ENCODE assay signal across 9 mouse cellular contexts in the genomic region with DNA sequence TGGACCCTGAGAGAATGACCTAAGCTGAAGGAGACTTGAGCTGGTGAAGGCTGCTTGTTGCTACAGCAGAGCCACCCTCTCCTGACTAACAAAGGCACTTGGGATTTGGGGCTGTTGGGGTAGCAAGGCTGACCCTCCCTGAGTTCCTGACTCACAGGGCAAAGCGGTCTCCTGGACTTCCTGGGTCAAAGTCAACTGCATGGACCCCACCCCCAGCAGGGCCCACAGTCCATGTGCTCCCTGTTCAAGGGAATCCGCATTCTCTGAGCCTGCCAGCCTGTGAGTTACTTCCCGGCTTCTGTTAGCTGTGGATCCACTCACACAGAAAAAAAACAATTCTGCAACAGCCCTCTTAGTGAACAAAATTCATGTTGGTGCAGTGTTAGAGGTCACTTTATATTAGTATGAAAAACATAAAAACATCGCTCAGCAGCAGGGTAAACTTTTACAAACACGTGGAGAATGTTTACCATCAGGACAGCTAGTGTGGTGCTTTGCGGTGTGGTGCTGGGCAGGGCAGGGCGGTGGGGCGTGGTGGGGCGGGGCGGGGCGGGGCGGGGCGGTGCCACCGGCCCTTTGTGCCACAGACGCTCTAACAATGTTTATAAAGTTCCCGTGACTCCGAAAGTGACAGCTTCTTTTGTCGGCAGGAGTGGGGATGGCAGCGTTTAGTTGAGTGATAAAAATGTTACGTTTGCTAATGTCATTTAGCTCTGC.
DNase-seq lines count a peak whose midpoint lies in the region; ATAC-seq lines count a peak whose summit lies in the region.
"Had no signal": no experiment of that assay in that cellular context is flagged by ENCODE, and none has a peak within 500 bp of the region (broad histone marks: within the 10 kb centered on the region; RNA-seq: fewer than 3 reads in every experiment).

No protein-coding gene starts in this region.

- H3K36me3 ChIP-seq in heart, embryonic 16.5 days (ENCODE audit: control insufficient read depth, insufficient read depth): no peaks in the 10 kb centered on the region
- H3K36me3 ChIP-seq in neural tube, embryonic 12.5 days: no peaks in the 10 kb centered on the region
- H3K36me3 ChIP-seq: G1E had no signal

- 2% methylated on average over 20 of the region's 20 CpGs for WGBS in heart, embryonic 16.5 days
- 2% methylated on average over 20 of the region's 20 CpGs for WGBS in neural tube, embryonic 12.5 days

- H3K4me1 ChIP-seq in heart, embryonic 16.5 days (ENCODE audit: control insufficient read depth, insufficient read depth, low read length): peaks cover 11% of the 10 kb centered on the region
- peaks cover 32% of the 10 kb centered on the region for H3K4me1 ChIP-seq in neural tube, embryonic 12.5 days

- peak overlapping the region; percentile 47 for H3K4me3 ChIP-seq in heart, embryonic 16.5 days (ENCODE audit: low read length)
- H3K4me3 ChIP-seq in neural tube, embryonic 12.5 days: no peak overlapping the region

- peaks cover 6% of the 10 kb centered on the region for H3K27me3 ChIP-seq in heart, embryonic 16.5 days (ENCODE audit: control insufficient read depth, insufficient read depth, low read length)
- H3K27me3 ChIP-seq in neural tube, embryonic 12.5 days (replicated peaks): peaks cover 36% of the 10 kb centered on the region

- intact Hi-C loops in heart, postnatal 36 days (cut with DNase I): no loop called here

- 0 out of 2 replicates have a peak, but pooled peaks cover 3% of the 10 kb centered on the region for H3K9me3 ChIP-seq in heart, embryonic 16.5 days (replicated peaks; ENCODE audit: control insufficient read depth, low read length)
- H3K9me3 ChIP-seq in neural tube, embryonic 12.5 days: no peaks in the 10 kb centered on the region

- peak overlapping the region; percentile 27; the same call in 1 of the 2 replicates for H3K9ac ChIP-seq in heart, embryonic 16.5 days (ENCODE audit: low read length)
- H3K9ac ChIP-seq in neural tube, embryonic 12.5 days: no peak overlapping the region

- H3K27ac ChIP-seq in heart, embryonic 16.5 days (ENCODE audit: low read length): no peak overlapping the region
- H3K27ac ChIP-seq in neural tube, embryonic 12.5 days: no peak overlapping the region

- H3K4me2 ChIP-seq in heart, embryonic 16.5 days (ENCODE audit: low read depth, low read length): peak overlapping the region; percentile 71
- peak overlapping the region; percentile 46 for H3K4me2 ChIP-seq in neural tube, embryonic 12.5 days (replicated peaks)

- DNase-seq in heart, postnatal 36 days: no peak
- DNase-seq in kidney, postnatal 10 days: peak; percentile 27
- DNase-seq in spleen, postnatal 14 days (ENCODE audit: low spot score in 2 of 2): no peak
- no peak for DNase-seq in ovary, postnatal 36 days (ENCODE audit: low spot score)
- no peak for DNase-seq in layer of hippocampus, adult 9-11 months

- peak; percentile 54; the same call in 1 of the 2 replicates for ATAC-seq in heart, embryonic 16.5 days (replicated peaks; ENCODE audit: extremely low read depth, insufficient read depth, low FRiP score)
- peak; percentile 73 for ATAC-seq in granulocyte monocyte progenitor cell, adult 5-6 weeks (replicated peaks; ENCODE audit: poor library complexity, severe bottlenecking)
- ATAC-seq in neural tube, embryonic 12.5 days (ENCODE audit: low FRiP score, low read depth): no peak; the same call in 1 of the 2 replicates
